Mouse (Mus musculus) liver (tissue): Measurements from ENCODE around the gene Ccl26.
"Not testable (repeated sequence)": the region's sequence is repeated elsewhere in the genome, so short reads cannot be mapped to it uniquely, and the experiment has no call there.

ENCODE experiments used
- DNase-seq: peaks from one replicate; pipeline ENCODE4 v3.0.0-alpha.2; 2020; ENCODE audit warnings: mixed read lengths

Gene Ccl26

GRCm38 (mm10) chr5:135563469-135563868, at the start of gene Ccl26:
Ccl26 (minus strand) TSS chr5:135563569.
- no peak for DNase-seq

- DNase-seq: no peak
Observed at GRCm38 (mm10) chr5:135609794-135610193, 46.4 kb upstream of the Ccl26 start.

- no peak for DNase-seq
Observed at GRCm38 (mm10) chr5:135607581-135607980, 44.2 kb upstream of the Ccl26 start.

GRCm38 (mm10) chr5:135606717-135607116, 43.3 kb upstream of the Ccl26 start:
- not testable (repeated sequence) for DNase-seq

GRCm38 (mm10) chr5:135604643-135605042, 41.3 kb upstream of the Ccl26 start:
- not testable (repeated sequence) for DNase-seq

- DNase-seq: no peak
Observed at GRCm38 (mm10) chr5:135589996-135590784, 26.8 kb upstream of the Ccl26 start.

GRCm38 (mm10) chr5:135587764-135588163, 24.4 kb upstream of the Ccl26 start:
- DNase-seq: no peak

GRCm38 (mm10) chr5:135585691-135586090, 22.3 kb upstream of the Ccl26 start:
- DNase-seq: no peak

GRCm38 (mm10) chr5:135582330-135582729, 19.0 kb upstream of the Ccl26 start:
- DNase-seq: no peak

- DNase-seq: no peak
Observed at GRCm38 (mm10) chr5:135579331-135579751, 16.0 kb upstream of the Ccl26 start.

- no peak for DNase-seq
Observed at GRCm38 (mm10) chr5:135576055-135576454, 12.7 kb upstream of the Ccl26 start.

GRCm38 (mm10) chr5:135573006-135573405, 9.6 kb upstream of the Ccl26 start, which contains the start of gene Ccl24:
Ccl24 (minus strand) TSS chr5:135573049.
- peak; percentile 13 for DNase-seq

GRCm38 (mm10) chr5:135568698-135569097, 5.3 kb upstream of the Ccl26 start:
- no peak for DNase-seq

- no peak for DNase-seq
Observed at GRCm38 (mm10) chr5:135567556-135568265, 4.3 kb upstream of the Ccl26 start.

- DNase-seq: no peak
Observed at GRCm38 (mm10) chr5:135557671-135558070, 5.7 kb downstream of the Ccl26 start.

GRCm38 (mm10) chr5:135557051-135557450, 6.3 kb downstream of the Ccl26 start:
- DNase-seq: no peak

GRCm38 (mm10) chr5:135556259-135556658, 7.1 kb downstream of the Ccl26 start:
- DNase-seq: no peak

GRCm38 (mm10) chr5:135551591-135551990, 11.8 kb downstream of the Ccl26 start:
- DNase-seq: no peak

- no peak for DNase-seq
Observed at GRCm38 (mm10) chr5:135550910-135551309, 12.5 kb downstream of the Ccl26 start.

GRCm38 (mm10) chr5:135547990-135548389, 15.4 kb downstream of the Ccl26 start:
- DNase-seq: no peak

- DNase-seq: peak; percentile 91
Observed at GRCm38 (mm10) chr5:135544865-135545797, 18.2 kb downstream of the Ccl26 start, which contains the start of gene Hip1. Hip1 (minus strand) TSS chr5:135545120.

GRCm38 (mm10) chr5:135544032-135544558, 19.3 kb downstream of the Ccl26 start:
- DNase-seq: no peak
